8 mouse cellular contexts compared by ENCODE assay signal in the genomic region with DNA sequence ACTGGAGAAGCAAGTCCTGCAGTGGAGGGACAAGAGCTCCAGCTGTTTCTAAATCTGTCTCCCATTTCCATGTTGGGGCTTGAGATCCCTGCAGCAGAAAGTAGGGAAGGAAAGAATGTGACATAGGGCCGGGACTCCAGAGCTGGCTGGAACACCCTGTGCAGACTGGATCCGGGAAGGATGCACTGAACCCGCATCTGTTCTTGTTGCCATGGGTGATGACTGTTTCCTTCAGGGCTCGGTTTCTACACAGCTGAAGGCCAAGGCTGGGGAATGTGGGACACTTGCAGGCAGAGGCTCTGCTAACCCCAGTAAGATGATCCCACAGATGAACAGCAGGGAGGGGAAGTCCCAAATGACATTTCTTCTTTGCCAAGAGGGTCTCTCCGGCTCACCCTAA. TPM values are rescaled to one million over a fixed set of nuclear protein-coding genes. Genes with fewer than 3 reads are reported as not detected.
DNase-seq lines count a peak whose midpoint lies in the region; TF ChIP-seq lines count a peak whose summit lies in the region.
"Had no signal": no experiment of that assay in that cellular context is flagged by ENCODE, and none has a peak within 500 bp of the region (broad histone marks: within the 10 kb centered on the region; RNA-seq: fewer than 3 reads in every experiment).

No protein-coding gene starts in this region.

- DNase-seq in layer of hippocampus, adult 9-11 months, result peak; percentile 38
- DNase-seq in layer of hippocampus, adult 11-12 months (ENCODE audit: low spot score), result no peak
- DNase-seq in embryonic facial prominence, embryonic 10.5 days (ENCODE audit: low spot score), result peak; percentile 40
- peak; percentile 67 for DNase-seq in gastrocnemius, postnatal 14 days
- no peak for DNase-seq in right cerebral cortex, postnatal 25 days
- DNase-seq in forebrain, embryonic 10.5 days (ENCODE audit: extremely low spot score, low spot score), result no peak

- no peaks in the 10 kb centered on the region for H3K36me3 ChIP-seq in embryonic facial prominence, embryonic 10.5 days (replicated peaks)
- H3K36me3 ChIP-seq in forebrain, embryonic 10.5 days (replicated peaks), result no peaks in the 10 kb centered on the region

- 52% methylated on average over 5 of the region's 5 CpGs for WGBS in embryonic facial prominence, embryonic 10.5 days
- WGBS in olfactory bulb, adult 2 months, result 14% methylated on average over 5 of the region's 5 CpGs
- 63% methylated on average over 5 of the region's 5 CpGs for WGBS in forebrain, embryonic 10.5 days

- no peaks in the 10 kb centered on the region for H3K27me3 ChIP-seq in embryonic facial prominence, embryonic 10.5 days (replicated peaks; ENCODE audit: low read depth, poor library complexity, severe bottlenecking)
- no peaks in the 10 kb centered on the region for H3K27me3 ChIP-seq in forebrain, embryonic 10.5 days (ENCODE audit: poor library complexity, severe bottlenecking)

- TF ChIP-seq CTCF in olfactory bulb, adult 2 months (IDR thresholded peaks at IDR 0.05; ENCODE audit: insufficient read depth, low read depth, low read length), result no peak

- H3K27ac ChIP-seq in embryonic facial prominence, embryonic 10.5 days (replicated peaks), result no peak overlapping the region
- H3K27ac ChIP-seq in olfactory bulb, adult 2 months (ENCODE audit: insufficient read depth, low read depth, low read length), result peak overlapping the region; percentile 23; the same call in 1 of the 2 replicates
- H3K27ac ChIP-seq in forebrain, embryonic 10.5 days, result no peak overlapping the region

- H3K4me1 ChIP-seq in embryonic facial prominence, embryonic 10.5 days, result peaks cover 21% of the 10 kb centered on the region
- H3K4me1 ChIP-seq in olfactory bulb, adult 2 months (ENCODE audit: control insufficient read depth, insufficient read depth, low read length), result peaks cover 10% of the 10 kb centered on the region
- H3K4me1 ChIP-seq in forebrain, embryonic 10.5 days, result peaks cover 18% of the 10 kb centered on the region; the same call in 1 of the 2 replicates

- H3K9me3 ChIP-seq in embryonic facial prominence, embryonic 10.5 days, result no peaks in the 10 kb centered on the region
- no peaks in the 10 kb centered on the region for H3K9me3 ChIP-seq in forebrain, embryonic 10.5 days

- no peak for TF ChIP-seq POLR2A in olfactory bulb, adult 2 months (IDR thresholded peaks at IDR 0.05; ENCODE audit: insufficient read depth, low read depth, low read length)

- intact Hi-C loops in gastrocnemius, postnatal 14 days (cut with DNase I; ENCODE audit: low total_unique reads), result no loop called here

- no peak overlapping the region for H3K4me3 ChIP-seq in embryonic facial prominence, embryonic 10.5 days
- no peak overlapping the region for H3K4me3 ChIP-seq in olfactory bulb, adult 2 months (ENCODE audit: insufficient read depth, low read depth, low read length)
- no peak overlapping the region for H3K4me3 ChIP-seq in forebrain, embryonic 10.5 days
- H3K4me3 ChIP-seq: erythroblast, embryonic 14.5 days had no signal

RNA-seq across cellular contexts. Expression of a gene that starts 11.2 kb away (rescaled TPM):
- 1.6 and 1.8 TPM in 2 replicates for polyA plus RNA-seq in embryonic facial prominence, embryonic 10.5 days (2016; fragmentation: Nextera tagmentation; extraction: Ambion mirVana)
- total RNA-seq in gastrocnemius, postnatal 14 days (2021), result 1 to 10 TPM; 2.1 to 3.2 TPM
- polyA plus RNA-seq in olfactory bulb, adult 2 months (2012; ENCODE audit: insufficient read depth, insufficient read length, low replicate concordance, missing spikeins), result not detected in 2 replicates
- 0.99 and 1.0 TPM in 2 replicates for polyA plus RNA-seq in forebrain, embryonic 10.5 days (2016; fragmentation: Nextera tagmentation; extraction: Ambion mirVana)

RNA-seq across cellular contexts. Expression of a gene that starts 43.5 kb away (rescaled TPM):
- 0.75 and 0.77 TPM in 2 replicates for polyA plus RNA-seq in embryonic facial prominence, embryonic 10.5 days (2016; fragmentation: Nextera tagmentation; extraction: Ambion mirVana)
- total RNA-seq in gastrocnemius, postnatal 14 days (2021), result 1 to 10 TPM; 5.6 to 7.4 TPM
- polyA plus RNA-seq in olfactory bulb, adult 2 months (2012; ENCODE audit: insufficient read depth, insufficient read length, low replicate concordance, missing spikeins), result not detected in 2 replicates
- polyA plus RNA-seq in forebrain, embryonic 10.5 days (2016; fragmentation: Nextera tagmentation; extraction: Ambion mirVana), result 0.21 and 0.97 TPM in 2 replicates
- polyA plus RNA-seq: erythroblast, embryonic 14.5 days had no signal

Comparison
In these comparisons a context has a peak if more than half of its experiments do, and no peak if none do; other contexts are left out.
1. DNase-seq: peak in layer of hippocampus, adult 9-11 months (single experiment), embryonic facial prominence, embryonic 10.5 days (single experiment) and gastrocnemius, postnatal 14 days (single experiment); none in layer of hippocampus, adult 11-12 months (single experiment), right cerebral cortex, postnatal 25 days (single experiment) and forebrain, embryonic 10.5 days (single experiment).